Mouse (Mus musculus): ENCODE measurements around the gene Zfp282.
A peak's percentile ranks its signal among the peaks of the same experiment; 100 is the strongest.
"Not testable (repeated sequence)": the region's sequence is repeated elsewhere in the genome, so short reads cannot be mapped to it uniquely, and the experiment has no call there.

The Zfp282 gene

DNA sequence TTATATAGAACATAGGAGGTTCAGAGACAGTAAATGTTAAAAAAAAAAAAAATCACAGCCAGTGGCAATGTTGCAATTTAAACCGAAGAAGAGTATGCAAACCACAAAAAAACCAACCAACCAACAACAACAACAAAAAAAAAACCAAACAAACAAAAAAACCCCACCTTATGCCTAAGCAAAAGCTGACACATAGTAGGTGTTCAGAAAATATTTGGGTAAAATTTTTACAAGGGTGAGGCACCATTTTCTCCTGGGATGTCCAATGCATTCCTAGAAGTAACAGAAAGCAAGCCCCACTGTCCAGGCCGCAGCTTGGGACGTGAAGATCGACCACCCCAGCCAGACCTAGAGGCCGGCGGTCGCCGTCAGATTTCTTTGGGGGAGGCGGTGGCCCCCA is at the start of gene Zfp282:
TSS of gene Zfp282 (plus strand) at position 147 of the 400 bp plus-strand sequence.
- no peak for DNase-seq (ENCODE audit: low read depth, low spot score)

GRCm38 (mm10) chr6:47827462-47827861 is 49.5 kb upstream of the Zfp282 start:
- no peak for DNase-seq (ENCODE audit: low read depth, low spot score)

GRCm38 (mm10) chr6:47828950-47829349 is 48.1 kb upstream of the Zfp282 start:
- DNase-seq (ENCODE audit: low read depth, low spot score): no peak

DNA sequence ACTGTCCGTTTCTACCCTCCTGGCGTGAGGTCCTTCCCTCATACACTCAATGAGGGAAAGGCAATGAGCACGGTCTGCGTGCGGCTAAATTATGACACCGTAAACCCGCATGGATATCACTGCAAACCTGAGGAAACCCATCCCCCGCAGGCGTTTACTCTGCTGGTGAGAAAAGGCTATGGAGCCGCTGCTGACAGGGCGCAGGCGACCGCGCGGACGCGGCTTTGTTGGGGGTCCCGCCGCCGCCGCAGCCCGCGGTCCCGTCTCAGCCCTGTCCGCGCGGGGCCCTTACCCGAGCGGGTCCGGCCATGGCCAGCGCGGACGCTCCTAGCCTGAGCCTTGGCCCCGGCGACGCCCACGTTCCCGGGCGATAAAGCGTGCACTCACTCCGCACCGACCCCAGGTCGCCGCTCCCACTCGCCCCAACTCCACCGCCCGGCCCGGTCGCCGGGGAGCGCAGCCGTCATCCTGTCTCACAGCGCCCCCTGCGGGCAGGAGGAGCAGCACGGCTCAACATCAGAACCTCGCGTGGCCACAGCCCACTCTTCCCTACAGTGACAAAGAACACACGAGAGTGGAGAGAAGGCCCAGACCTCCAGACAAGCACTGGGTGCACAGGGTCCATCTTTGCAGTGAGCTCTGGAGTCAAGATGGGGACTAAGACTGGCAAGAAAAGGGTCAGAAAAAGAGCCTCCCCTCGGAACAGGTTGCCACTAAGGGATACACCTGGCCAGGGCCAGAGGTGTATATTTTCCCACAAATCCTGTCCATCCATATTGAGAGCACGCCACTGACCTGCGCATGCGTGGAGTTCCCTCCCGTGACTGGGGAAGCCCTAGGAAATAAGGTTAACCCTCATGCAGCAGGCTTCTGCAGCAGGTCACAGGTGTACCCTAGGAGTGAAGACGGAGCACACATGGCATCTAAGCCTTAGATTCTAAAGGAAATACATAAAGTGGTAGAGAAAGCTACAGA is 46.6 kb upstream of the Zfp282 start, which contains the start of gene Zfp786:
TSS of gene Zfp786 (minus strand) at position 764 of the 975 bp plus-strand sequence.
- DNase-seq (ENCODE audit: low read depth, low spot score): peak; percentile 75

DNA sequence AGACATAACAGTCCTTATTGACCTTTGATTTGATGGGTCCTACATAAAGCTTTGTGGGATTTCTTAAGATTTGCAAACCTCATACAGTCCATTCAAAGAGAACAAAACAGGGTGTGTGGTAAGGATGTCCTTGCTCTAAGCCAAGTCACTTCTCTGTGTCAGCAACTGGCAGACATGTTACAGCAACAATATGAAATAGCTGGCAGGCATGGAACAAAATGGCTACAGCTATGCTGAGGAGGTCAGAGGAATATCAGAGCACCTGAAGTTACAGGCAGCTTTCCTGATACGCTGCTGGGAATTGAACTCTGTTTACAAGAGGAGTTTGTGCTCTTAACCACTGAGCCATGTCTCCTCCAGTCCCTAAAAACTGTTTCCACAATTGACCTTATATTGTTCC is 44.8 kb upstream of the Zfp282 start:
- DNase-seq (ENCODE audit: low read depth, low spot score): no peak

DNA sequence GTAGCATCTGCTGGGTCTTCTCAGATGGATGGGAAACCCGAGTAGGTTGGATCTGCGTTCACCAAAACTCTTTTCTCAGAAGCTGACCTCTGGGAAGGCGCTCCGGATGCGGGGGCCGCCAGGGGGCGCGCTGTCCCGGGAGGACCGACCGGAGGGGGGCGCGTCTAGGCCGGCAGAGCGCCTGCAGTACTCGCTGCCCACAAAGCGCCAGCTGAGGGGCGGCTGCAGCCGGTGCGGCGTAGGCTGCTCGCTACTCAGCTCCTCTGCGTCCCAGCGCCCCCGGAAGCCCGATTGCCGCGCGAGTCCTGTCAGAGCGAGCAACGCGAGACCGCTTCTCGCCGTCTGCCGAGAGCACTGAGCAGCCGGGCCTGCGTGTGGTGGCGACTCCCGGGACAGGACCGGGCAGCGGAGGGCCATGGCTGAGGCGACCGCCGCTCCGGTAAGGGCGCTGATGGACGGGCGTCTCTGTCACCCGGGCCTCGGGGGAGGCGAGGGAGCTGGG is 41.5 kb upstream of the Zfp282 start, which contains the start of gene Zfp398:
TSS of gene Zfp398 (plus strand) at position 180 of the 502 bp plus-strand sequence.
- peak; percentile 86 for DNase-seq (ENCODE audit: low read depth, low spot score)

GRCm38 (mm10) chr6:47835984-47836521 is 41.0 kb upstream of the Zfp282 start:
- DNase-seq (ENCODE audit: low read depth, low spot score): no peak

DNA sequence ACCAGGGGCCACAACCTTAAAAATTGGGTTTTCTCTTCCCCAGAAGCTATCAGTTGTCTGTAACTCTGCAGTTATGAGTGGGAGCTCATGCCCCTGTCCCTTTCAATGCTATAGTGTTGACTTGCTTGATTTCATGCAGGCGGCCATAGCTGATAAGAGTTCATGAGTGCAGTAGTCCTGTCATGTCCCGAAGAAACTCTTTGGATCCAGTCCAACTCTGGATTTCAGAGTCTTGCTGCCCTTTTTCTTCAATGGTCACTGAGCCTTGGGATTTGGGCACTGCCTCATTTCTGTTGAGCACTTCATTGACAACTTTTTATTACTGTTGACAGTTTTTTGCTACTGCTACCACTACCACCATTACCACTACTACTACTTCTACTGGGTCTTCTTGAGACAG is 39.4 kb upstream of the Zfp282 start:
- DNase-seq (ENCODE audit: low read depth, low spot score): no peak

GRCm38 (mm10) chr6:47841077-47841476 is 35.9 kb upstream of the Zfp282 start:
- DNase-seq (ENCODE audit: low read depth, low spot score): no peak

DNA sequence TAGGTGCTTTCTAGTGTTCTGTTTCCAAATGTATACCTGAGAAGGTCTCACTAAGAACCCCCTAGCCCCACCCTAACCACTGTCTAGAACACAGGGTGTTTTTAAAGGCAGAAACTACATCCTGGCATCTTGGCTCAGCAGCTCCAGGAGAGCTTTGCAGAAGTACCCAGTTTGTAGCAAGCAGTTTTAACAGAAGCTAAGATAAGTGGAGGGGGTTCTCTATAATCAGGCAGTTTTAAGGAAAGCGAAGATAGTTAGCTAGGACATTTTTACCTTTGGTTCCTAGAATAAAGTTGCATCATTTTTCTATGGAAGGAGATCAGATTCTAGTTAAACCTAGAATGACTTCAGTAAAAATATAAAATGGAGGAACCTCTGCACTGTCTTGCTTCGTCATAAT is 35.2 kb upstream of the Zfp282 start:
- no peak for DNase-seq (ENCODE audit: low read depth, low spot score)

DNA sequence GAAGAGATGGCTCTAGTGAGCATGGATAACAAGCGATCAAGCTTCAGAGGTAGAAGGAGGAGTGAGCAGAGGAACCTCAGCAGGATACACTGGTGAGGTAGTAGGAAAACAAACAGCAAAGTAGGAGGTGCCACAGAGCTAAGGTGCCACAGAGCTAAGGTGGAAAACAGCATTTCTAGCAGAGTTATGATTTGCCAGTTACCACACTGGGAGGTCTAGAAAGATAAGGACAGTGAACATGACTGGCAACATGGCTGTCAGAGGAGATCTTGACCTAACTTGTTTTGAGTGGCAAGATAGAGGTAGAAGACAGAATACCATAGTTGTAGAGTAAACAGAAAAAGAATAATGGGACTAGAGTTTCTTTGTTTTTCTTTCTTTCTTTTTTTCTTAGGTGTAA is 34.7 kb upstream of the Zfp282 start:
- no peak for DNase-seq (ENCODE audit: low read depth, low spot score)

GRCm38 (mm10) chr6:47845779-47846178 is 31.2 kb upstream of the Zfp282 start:
- no peak for DNase-seq (ENCODE audit: low read depth, low spot score)

- DNase-seq (ENCODE audit: low read depth, low spot score): no peak
Measured at GRCm38 (mm10) chr6:47857241-47857640, 19.8 kb upstream of the Zfp282 start.

DNA sequence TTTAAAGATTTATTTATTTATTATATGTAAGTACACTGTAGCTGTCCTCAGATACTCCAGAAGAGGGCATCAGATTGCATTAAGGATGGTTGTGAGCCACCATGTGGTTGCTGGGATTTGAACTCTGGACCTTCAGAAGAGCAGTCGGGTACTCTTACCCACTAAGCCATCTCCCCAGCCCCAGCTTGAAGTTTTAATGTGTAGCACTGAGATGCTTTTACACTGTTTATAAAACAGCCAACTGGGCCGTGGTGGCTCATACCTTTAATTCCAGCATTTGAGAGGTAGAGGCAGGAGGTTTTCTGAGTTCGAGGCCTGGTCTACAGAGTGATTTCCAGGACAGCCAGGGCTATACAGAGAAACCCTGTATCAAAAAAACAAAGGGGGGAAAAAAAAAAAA is 19.3 kb upstream of the Zfp282 start:
- DNase-seq (ENCODE audit: low read depth, low spot score): not testable (repeated sequence)

DNA sequence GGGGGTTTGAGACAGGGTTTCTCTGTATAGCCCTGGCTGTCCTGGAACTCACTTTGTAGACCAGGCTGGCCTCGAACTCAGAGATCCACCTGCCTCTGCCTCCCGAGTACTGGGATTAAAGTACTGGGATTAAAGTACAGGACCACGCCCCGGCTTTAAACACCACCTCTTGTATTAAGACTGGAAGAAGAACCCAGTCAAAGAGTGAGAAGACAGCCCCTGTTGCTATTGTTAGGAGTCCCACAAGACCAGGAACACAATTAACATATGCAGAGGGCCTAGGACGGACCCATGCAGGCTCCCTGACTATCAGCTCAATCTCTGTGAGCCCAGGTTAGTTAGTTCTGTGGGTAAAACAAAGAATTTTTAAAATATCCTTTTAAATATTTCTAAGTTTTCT is 4.7 kb upstream of the Zfp282 start:
- DNase-seq (ENCODE audit: low read depth, low spot score): no peak

DNA sequence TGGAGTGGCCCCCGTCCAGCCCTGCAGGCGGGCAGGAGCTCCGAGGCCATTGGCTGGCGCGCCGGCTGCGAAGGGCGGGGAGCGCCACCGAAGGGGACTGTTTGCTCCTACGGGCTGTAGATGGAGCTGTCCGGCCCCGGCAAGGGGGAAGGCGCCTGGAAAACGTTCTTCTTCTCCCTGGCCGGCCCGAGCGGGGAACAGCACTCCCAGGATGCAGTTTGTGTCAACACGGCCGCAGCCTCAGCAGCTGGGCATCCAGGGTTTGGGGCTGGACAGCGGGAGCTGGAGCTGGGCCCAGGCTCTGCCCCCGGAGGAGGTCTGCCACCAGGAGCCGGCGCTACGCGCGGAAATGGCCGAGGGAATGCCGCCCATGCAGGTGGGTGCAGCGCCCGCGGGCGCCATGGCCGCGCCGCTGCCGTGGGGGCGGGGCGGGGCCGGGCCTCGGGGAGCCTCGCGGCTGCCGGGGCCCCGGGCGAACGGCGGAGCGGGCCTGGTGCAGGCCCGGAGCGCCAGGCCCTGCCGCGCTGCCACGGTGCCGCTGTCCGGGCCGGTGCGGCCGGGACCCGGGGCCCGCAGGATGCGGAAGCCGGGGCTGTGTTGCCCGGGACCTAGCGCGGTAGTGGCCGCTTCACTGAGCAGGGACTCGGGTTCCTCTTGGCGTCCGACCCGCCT is 593 bp downstream of the Zfp282 start:
- DNase-seq (ENCODE audit: low read depth, low spot score): peak; percentile 76

DNA sequence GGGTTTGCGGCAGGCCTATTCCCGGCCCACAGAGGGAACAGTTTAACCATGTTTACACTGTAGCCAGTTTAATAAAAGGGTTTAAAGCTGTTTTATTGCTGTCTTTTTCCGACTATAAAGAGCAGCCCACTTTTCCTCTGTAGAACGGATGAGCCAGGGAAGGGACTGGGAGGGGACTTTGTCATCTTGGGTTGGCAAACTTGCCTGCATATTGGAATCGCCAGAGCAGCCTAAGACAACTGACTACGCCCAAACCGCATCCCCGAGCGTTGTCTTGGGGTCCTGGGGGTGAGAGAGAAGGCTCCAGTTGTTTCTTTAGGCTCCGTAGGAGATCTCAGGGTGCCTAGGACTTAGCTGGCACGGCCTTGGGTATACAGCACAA is 1.1 kb downstream of the Zfp282 start:
- no peak for DNase-seq (ENCODE audit: low read depth, low spot score)

DNA sequence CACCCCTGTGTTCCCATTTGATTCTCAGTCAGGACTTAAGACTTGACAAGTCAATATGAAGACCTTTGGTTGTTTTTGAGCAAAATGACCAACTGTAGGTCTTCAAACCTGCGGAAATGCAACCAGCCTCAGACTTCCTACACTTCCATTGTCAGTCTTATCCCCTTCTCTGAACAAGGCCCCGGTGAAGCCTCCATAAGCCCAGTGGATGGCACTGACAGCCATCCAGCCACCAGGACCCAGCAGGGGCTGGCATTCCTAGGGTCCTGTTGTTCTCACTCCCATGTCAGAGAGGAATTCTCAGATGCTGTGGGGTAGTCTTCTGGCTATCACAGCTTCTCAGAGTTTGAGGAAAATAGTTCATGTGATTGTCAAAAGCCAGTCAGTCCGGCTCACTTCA is 1.6 kb downstream of the Zfp282 start:
- DNase-seq (ENCODE audit: low read depth, low spot score): no peak

GRCm38 (mm10) chr6:47879049-47879716 is 2.2 kb downstream of the Zfp282 start:
- no peak for DNase-seq (ENCODE audit: low read depth, low spot score)

DNA sequence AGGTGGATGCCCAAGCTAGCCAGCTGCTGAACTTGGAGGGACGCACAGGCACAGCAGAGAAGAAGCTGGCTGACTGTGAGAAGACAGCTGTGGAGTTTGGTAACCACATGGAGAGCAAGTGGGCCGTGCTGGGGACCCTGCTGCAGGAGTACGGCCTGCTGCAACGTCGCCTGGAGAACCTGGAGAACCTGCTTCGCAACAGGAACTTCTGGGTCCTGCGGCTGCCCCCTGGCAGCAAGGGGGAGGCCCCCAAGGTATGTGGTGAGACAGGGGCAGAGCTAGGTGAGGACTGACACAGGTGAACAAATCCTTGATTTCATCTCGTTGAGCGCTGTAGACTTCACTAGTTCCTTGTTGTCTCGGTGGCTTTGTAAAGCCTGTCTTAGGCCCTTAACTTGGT is 3.2 kb downstream of the Zfp282 start:
- DNase-seq (ENCODE audit: low read depth, low spot score): no peak

- no peak for DNase-seq (ENCODE audit: low read depth, low spot score)
Measured at GRCm38 (mm10) chr6:47888812-47889383, 11.9 kb downstream of the Zfp282 start.
